Mouse (Mus musculus) kidney, adult 2 months (tissue): ENCODE results near the gene Donson.

Source experiments
- CTCF ChIP-seq: fragments of 200-500 bp; conservative IDR thresholded peaks from 2 replicates; pipeline ENCODE4 v1.5.1; 2011; ENCODE audit warnings: low read depth, mild to moderate bottlenecking, control low read depth, low read length, moderate library complexity, mixed read lengths; ENCODE audit not compliant: insufficient read depth, insufficient read length
- POLR2A ChIP-seq: fragments of 200-500 bp; IDR thresholded peaks from one replicate; pipeline ENCODE4 v1.6.1; 2011; ENCODE audit warnings: low read depth, low read length, control low read depth

DNA sequence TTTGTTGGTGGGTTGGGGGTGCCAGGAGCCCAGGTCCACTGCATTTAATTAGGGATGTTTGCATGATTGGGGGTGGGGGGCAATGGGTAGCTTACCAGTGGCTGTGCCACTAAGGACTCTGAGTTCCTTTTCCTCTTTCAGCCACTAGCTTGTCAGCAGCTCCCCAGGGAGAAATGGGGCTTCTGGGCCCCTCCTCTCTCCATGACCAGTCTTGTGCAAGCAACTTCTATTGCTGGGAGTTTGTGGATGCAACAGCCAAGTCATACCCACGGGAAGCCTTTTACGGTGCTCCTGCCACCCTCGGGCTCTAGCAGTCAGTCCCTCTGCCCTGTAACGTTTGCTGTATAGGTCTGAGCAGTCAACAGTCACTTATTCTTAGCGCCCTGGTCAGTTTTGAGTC is 46.2 kb upstream of the Donson start:
- TF ChIP-seq CTCF (no peak), POLR2A (no peak)
